Mouse (Mus musculus) telencephalon, adult 2 months (tissue): ENCODE results near the gene Zbtb32.
A peak's percentile ranks its signal among the peaks of the same experiment; 100 is the strongest.

Experiments
- DNase-seq: peaks from one replicate; pipeline ENCODE4 v3.0.0-alpha.2; 2011; ENCODE audit warnings: low read depth, low spot score

Zbtb32 gene

DNA sequence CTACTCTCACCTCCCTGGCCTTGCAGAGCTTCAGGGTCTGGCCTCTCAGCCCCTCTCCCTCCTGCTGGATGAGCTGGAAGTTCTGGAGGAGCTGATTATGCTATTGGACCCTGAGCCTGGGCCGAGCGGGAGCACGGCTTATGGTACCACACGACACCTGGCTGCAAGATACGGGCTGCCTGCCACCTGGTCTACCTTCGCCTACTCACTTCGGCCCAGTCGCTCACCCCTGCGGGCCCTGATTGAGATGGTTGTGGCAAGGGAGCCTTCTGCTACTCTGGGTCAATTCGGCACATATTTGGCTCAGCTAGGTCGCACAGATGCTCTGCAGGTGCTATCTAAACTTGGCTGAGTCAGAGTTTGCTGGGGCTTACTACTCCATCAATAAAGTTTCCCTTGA lies 31.2 kb downstream of the Zbtb32 start:
- no peak for DNase-seq

DNA sequence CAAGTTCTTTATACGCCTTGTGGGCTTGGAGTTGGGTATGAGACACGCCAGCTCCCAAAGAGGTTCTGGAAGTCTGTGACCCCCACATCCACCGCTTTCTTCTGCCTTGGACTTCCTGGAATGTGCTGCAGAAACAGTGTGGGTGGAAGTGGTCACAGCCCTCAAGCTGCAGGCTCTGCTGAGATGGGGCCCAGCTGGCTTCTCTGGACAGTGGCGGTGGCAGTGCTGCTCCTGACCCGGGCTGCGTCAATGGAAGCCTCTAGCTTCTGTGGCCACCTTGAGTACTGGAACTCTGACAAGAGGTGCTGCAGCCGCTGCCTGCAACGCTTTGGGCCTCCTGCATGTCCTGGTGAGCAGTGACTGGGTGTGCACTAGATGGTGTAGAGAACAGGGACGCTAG lies 32.7 kb downstream of the Zbtb32 start:
- no peak for DNase-seq

DNA sequence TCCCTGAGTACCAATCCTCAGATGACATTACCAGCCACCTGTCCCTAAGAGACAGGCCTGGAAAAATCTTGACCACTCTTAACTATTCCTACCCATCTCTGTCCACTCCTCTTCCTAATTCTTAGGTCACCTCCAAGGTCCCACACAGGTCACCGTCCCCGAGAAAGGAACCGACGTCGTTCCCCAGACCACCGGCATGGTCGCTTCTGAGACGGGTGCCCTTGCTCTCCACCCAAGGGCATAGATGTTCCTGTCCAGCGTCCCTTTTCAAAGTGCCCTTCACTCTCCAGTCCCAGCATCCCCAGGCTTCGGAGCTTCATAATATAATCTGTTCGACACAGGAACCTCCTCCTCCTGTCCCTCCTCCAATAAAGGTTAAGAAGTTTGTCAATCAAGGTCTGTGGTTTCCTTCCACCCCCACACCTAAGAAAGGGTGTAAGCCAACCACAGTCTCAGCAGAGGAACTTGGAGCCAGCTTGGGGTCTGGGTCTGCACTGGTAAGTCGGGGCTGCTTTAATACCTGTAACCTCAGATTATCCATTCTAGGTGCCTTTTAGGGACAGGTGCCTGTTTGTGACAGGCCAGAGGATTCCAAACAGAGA lies 33.6 kb downstream of the Zbtb32 start, which contains the start of gene Igflr1:
Gene Igflr1, plus strand, starts transcription at position 458 of the 602 bp plus-strand sequence.
- DNase-seq: no peak

DNA sequence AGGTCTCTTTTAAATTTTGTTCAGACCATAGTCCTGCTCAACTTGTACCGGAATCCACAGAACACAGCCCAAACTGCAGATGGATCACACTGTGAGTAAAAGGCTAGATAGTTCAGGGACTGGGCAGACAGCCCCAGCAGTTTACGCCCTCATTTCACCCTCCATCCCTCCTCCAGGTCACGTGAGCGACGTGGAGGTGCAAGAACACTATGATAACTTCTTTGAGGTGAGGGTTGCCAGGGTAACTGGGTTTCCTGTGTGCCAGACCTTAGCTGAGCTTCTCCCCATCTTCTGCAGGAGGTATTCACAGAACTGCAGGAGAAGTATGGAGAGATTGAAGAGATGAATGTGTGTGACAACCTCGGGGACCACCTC lies 34.8 kb downstream of the Zbtb32 start:
- no peak for DNase-seq

DNA sequence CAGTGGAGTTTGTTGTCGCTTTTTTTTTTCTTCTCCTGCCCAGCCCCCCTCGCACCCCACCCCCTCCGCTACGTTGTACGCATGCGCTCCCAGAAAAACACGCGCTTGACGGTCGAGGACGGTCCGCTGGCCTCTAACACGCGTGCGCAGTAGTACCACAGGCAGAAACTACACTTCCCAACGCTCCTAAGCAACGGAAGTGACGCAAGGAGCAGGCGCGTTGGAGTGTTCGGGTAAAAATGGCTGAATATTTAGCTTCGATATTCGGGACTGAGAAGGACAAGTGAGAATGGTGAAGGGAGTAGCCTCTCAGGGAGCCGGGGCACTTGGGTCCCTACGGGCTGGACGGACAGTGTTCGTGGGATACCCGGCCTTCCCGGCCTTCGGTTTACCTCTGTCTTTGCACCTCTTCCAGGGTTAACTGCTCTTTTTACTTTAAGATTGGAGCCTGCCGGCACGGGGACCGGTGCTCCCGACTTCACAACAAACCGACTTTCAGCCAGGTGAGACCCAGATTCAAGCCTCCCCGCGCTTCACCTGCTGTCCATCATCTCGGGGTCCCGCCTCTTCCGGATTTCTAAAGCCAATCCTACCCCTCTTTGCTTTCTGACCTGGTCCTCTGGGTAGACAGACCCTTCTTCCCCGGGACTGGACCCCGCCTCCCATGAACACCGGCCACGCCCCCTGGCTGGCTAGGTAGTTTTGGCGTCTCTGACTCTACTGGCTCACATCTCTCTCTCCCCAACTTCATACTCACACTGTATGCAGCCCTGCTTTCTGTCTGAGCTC lies 35.4 kb downstream of the Zbtb32 start, which contains the start of the genes U2af1l4, Gm49396 and Psenen:
Gene U2af1l4, plus strand, starts transcription at position 185 of the 789 bp plus-strand sequence.
Gene Gm49396, plus strand, starts transcription at position 228 of the 789 bp plus-strand sequence.
Gene Psenen, minus strand, starts transcription at position 511 of the 789 bp plus-strand sequence.
- DNase-seq: peak; percentile 96

DNA sequence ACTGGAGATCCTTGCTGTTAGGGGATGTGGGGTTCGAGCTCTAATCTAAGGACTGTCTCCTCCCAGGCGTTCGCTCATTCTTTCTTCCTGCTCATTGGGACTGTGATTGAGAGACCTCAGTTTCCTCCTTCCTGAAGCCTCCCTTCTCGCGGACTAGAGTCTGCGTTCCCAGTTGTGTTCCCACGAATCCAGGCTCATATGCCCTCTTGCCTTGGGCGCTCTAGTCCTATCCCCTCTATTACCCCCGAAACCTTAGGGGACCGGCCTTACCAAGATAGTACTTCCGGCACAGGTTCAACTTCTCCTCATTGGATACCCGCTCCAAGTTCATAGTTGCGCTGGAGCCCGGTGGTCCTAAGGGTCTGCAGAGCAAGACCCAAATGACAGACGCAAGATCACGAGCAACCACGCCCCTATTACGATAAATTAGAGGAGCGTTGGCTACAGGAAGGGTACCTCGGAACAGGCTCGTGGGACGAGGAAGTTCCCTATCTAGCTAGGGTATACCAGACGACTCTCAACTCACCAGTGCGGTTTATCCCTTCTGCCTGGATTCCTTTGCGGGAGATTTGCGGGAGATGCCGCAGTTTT lies 36.1 kb downstream of the Zbtb32 start:
- DNase-seq: no peak

DNA sequence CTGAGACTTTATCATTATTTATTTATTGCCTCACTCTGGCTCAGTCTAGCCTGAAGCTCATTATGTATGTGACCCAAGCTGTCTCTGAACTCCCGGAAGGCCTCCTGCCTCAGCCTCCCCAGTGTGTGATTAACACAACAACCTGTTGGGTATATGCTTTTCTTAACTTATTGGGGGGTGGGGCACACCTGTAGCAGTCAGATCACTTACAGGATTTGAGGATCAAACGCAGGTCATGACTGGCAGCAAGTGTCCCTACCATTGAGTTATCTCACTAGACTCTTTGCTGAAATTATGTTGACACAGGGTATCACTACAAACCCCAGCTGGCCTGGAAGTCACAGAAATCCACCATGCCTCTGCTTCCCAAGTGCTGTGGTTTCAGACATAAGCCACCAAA lies 38.4 kb downstream of the Zbtb32 start:
- DNase-seq: no peak

DNA sequence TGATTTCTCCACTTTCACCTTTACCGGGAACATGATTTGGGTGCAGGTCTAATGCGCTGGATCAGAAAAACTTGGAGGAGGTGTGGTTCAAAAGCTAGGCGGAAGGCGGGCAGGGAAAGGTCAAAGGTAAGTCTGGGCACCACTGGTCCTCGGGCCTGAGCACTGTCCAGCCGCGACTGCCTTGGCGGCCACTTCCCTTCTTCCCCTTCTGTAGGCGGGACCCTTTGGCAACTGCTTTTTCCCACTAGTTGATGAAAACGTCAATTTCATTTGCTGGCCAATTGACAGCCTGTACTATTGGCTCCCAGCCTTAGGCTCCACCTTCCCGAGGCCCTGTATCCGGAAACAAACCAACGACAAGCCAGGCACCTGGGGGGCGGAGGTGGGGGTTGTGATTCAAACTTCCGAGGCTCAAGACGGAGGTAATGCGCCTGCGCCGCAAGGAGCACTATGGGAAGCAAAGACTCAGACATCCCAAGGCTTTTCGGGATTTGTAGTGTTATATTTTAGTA lies 39.2 kb downstream of the Zbtb32 start, which contains the start of gene Lin37:
Gene Lin37, minus strand, starts transcription at position 396 of the 512 bp plus-strand sequence.
- DNase-seq: peak; percentile 100

DNA sequence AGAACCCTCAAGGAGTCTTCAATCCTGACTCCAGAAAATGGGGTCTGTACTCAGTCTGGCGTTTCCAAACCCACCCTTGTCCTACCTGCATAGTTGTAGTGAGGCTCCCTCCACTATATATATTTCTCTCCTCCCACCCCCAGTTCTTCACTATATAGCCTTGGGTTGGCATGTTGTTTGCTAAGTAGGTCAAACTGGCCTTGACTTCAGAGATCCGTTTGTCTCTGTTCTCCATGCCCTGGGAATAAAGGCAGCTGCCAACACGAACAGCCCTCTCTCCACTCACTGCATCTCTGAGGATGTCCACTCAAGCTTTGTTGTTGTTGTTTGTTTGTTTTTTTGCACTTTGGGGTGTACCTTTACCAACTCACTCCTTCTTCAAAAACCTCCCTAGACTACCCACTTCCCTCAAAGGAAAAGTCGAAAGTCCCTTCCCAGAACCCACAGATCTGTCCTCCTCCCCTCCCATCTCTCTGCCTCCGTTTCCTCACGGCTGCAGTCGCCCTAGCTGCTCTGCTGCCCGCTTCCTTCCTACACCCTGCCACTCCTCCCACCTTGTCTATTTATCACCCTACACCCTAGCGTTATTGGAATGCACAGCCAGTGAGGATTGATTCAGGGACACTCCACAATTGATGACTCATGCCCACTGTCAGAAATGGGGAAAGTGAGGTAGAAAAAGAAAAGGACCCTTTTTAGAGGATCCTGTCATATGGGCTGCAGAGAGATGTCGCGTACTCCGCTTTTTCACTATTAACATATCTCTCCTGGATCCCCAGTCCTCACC lies 39.9 kb downstream of the Zbtb32 start:
- no peak for DNase-seq

DNA sequence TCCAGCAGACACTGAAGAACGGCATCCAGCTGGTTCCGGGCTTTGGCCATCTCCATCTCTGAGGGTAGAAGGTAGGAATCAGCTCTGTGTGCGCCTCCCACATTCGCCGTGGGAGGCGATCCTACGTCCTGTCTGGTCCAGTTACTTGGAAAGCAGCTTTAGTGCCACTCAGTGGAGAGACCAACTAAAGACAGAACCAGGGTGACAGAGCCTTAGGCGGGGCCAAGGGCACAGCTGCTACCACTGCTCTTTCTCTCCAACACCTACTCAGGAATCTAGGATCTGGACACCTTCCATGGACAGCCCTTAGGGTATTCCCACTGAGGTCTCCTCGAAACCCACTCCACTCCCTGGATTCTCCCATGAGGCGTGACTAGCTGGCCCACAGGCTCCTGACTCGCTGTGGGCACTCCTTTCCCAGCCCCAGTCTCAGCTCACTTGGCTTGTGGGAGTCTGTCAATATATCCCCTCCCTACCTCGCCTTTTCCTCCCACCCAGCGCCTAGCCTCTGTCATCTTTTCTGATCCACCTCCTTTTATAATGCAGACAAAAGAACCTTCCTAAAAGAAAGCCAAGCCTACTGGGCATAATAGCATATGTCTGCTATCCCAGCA lies 40.7 kb downstream of the Zbtb32 start:
- DNase-seq: no peak

DNA sequence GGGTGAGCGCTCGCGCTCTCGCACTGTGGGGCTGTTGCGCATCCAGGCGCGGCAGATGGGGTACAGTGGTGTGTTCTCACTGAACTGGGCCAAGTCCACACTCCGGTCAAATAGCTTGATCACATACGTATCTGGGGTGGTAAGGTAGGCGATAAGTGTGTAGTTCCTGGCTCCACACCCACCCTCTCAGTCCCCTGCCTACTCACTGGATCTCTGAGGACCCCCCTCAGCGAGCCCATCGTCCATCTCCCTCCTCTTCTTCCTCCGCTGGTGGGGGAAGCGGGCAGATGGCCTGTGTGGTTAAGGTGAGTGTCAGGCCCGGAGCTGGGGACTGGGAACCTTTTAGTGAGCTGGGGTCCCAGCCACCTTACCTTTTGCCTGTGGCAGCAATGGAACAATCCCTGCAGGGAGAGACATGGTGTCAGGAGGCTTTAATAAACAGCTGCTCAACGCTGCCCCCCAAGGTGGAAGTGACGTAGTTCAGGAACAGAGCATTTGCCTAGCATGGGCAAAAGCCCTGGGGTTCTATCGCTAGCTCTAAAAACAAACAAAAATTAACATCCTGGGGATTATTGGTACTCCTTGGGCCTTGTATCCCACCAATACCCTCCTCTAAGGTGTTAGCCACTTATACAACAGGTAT lies 41.7 kb downstream of the Zbtb32 start:
- DNase-seq: no peak

DNA sequence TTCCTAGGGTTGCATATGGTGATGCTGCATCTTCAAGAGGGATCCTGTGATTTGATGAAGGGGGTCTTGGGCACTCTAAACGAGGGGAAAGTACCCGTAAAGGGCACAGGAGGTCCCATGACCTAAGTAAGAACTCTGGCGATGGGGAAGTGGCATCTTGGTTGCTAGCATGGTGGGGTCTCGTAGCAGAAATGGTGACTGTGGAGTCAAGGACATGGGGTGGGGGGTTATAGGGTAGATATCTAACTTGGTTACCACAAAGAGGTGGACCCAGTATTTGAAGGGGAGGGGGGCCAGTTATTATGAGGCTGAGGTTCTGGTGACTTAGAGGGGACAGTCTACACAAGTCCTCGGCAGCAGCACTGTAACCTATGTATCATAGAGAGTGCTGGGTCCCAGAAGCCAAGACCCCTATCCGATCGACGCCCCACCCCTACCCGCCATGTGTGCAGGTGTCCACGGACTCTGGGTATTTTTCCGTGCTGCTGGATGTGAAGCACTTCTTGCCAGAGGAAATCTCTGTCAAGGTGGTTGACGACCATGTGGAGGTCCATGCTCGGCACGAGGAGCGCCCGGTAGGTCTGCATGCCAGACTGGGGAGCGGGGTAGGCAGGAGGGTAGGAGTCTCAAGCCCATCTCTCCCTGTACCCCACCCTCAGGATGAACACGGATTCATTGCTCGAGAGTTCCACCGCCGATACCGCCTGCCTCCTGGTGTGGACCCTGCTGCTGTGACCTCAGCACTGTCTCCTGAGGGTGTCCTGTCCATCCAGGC lies 44.7 kb downstream of the Zbtb32 start:
- DNase-seq: no peak

DNA sequence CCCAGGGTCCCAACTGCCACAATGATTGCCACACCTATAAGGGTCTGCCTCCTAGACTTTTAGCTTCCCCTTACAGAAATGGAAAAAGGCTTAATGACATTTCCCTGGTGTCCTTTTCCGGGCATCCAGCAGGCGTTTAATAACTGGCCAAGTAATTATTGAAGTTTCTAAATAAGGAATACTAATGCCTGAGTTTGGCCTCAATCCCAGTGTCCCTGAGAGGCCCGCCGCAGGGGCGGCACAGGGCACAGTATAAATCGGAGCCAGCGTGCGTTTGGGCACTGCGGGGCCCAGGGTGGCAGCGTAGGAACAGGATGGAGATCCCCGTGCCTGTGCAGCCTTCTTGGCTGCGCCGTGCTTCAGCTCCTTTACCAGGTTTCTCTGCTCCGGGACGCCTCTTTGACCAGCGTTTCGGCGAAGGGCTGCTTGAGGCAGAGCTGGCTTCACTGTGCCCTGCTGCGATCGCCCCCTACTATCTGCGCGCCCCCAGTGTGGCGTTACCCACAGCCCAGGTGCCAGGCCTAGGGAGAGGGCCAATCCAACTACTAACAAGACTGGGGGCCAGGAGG lies 45.6 kb downstream of the Zbtb32 start:
- DNase-seq: no peak

DNA sequence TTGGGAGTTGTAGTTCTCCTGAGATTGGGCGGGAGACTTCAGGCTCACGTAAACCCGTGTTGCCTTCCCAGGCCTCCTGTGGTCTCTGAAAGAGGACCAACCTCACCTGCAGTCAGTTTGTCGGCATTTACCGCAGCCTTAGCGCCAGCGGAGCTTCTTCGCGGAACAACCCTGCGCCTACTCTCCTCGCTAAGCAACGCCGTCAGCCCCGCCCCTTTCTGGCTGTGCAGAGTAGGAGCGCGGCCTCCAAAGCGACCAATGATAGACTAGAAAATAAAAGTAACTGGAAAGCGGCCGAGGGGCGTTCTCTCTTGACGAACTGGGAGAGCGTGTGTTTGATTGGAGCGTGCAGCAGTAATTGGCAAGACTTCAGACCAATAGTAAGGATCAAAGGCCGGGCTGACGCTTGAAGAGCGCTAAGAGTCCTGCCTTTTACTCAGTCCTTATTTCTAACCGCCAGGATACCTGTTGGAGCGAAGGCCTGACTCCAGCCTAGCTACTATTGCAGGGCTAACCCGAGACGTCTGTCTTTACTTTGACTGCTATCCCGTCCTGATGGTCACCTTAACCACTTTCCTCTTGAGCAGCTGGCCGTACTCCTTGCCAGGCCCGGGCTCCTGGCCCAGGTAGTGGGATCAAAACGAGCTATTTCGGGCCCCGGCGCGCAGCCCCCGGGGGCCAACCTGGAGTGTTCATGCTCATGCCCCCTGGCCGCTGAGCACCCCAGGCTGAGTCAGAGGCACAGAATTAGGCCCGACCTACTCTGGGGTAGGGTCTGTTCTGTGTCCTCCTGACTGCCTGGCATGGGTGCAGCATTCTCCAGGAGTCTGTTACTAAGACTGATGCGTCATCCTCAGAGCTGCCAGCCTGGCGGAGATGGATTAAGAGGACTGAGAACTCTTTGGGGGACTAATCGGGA lies 46.3 kb downstream of the Zbtb32 start, which contains the start of the genes Hspb6 and Proser3:
Gene Hspb6, plus strand, starts transcription at position 77 of the 919 bp plus-strand sequence.
Gene Proser3, minus strand, starts transcription at position 198 of the 919 bp plus-strand sequence.
- peak; percentile 99 for DNase-seq

DNA sequence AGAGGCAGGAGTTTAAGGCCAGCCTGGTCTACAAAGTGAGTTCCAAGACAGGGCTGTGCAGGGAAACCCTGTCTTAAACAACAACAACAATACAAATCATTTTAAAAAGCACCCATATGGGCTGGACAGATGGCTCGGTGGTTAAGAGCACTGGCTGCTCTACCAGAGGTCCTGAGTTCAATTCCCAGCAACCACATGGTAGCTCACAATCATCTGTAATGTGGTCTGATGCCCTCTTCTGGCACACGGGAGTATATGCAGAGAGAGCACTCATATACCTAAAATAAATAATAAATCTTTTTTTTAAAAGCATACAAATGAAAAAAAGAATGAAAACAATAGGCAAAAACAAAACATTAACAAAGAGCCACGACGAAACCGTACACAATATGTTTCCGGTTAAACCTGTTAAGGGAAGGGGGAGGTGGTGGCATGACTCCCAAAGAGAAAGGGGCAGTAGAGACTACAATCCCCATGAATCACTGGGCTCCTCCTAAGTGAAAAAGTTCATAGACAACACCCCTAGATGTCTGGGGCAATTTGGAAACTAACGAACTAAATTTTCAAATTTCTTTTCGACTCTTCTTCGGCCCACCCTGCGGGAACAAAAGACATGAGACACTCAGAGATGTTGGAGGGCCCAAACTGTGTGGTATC lies 47.1 kb downstream of the Zbtb32 start:
- no peak for DNase-seq

DNA sequence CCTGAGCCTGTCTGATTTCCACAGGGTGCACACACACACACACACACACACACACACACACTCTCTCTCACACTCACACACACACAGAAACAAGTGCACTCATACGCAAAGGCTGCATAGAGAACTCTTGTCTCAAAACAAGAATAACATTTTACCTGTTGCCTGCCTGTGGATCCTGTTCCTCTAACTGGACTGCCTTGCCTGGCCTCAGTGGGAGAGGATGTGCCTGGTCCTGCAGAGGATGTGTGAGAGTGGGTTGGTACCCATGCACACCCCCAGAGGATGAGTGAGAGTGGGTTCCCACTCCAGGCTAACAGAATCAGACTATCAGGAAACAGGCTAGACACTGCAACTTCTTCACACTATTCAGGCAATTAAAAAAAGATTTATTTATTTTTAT lies 48.1 kb downstream of the Zbtb32 start:
- no peak for DNase-seq

DNA sequence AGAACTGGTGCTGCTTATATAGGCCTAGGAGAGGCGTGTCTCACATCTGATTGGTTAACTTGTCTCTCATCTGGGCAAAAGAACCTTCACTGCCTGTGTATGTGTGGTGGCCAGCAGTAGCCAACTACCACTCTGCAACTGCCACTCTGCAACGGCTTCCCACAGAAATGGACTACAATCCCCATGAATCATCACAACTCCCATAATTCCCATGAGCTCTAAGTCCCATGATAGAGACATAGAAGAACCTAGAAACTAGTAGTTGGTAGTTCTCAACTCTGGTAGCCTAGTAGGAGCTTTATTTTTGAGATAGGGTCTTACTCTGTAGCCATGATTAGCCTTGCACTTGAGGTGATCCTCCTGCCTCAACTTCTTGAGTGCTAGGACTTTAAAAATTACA lies 48.8 kb downstream of the Zbtb32 start:
- DNase-seq: no peak

DNA sequence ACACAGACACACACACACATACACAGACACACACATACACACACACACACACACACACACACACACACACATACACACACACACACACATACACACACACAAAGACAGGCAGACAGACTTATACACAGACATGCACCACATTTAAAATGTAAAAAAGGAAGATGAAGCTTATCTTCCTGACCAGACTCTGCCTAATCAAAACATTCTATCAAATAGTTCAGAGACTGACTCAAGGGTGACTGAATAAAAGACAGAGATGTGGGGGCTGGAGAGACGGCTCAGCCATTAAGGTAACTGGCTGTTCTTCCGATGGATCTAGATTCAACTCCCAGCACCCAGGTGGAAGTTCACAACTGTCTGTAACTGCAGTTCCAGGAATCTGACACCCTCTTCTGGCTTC lies 54.4 kb downstream of the Zbtb32 start:
- DNase-seq: no peak
